Mouse (Mus musculus) E14TG2a.4 (cell line): ENCODE measurements around the gene Tmem82.

ENCODE experiments used
- H3K27me3 ChIP-seq: 2 replicates; pipeline ENCODE4 v1.6.1; 2014; ENCODE audit warnings: low read length, control low read depth; ENCODE audit not compliant: insufficient read depth
- H3K36me3 ChIP-seq: 2 replicates; pipeline ENCODE4 v1.6.1; 2014; ENCODE audit warnings: low read length, control low read depth; ENCODE audit not compliant: insufficient read depth
- H3K4me1 ChIP-seq: replicated peaks from 2 replicates; pipeline ENCODE4 v1.6.1; 2014; ENCODE audit warnings: low read depth, low read length, control low read depth
- H3K4me3 ChIP-seq: replicated peaks from 2 replicates; pipeline ENCODE4 v1.5.1; 2014; ENCODE audit warnings: mild to moderate bottlenecking, low read length
- H3K9me3 ChIP-seq: 2 replicates; pipeline ENCODE4 v1.6.1; 2014; ENCODE audit warnings: low read length, control low read depth
- CTCF ChIP-seq: conservative IDR thresholded peaks from 2 replicates; pipeline ENCODE4 v1.5.1; 2014; ENCODE audit warnings: low read length
- NANOG ChIP-seq: IDR thresholded peaks from 2 replicates; pipeline ENCODE4 v1.6.1; 2014; ENCODE audit warnings: borderline replicate concordance, low read length, mixed read lengths
- POU5F1 ChIP-seq: IDR thresholded peaks from 2 replicates; pipeline ENCODE4 v1.6.1; 2014; ENCODE audit warnings: low read length, borderline replicate concordance

Tmem82 gene

GRCm38 (mm10) chr4:141632111-141632873, 13.9 kb upstream of the Tmem82 start:
- Histone ChIP-seq H3K4me1 (peaks cover 50% of the 10 kb centered on the region), H3K27me3 (no peaks in the 10 kb centered on the region)

GRCm38 (mm10) chr4:141631250-141631649, 12.8 kb upstream of the Tmem82 start:
- Histone ChIP-seq H3K27me3 (no peaks in the 10 kb centered on the region), H3K4me1 (peaks cover 55% of the 10 kb centered on the region), H3K36me3 (peaks cover 32% of the 10 kb centered on the region), H3K9me3 (no peaks in the 10 kb centered on the region), H3K4me3 (peak overlapping the region; percentile 45)
- TF ChIP-seq POU5F1 (no peak), NANOG (no peak), CTCF (no peak)

More at GRCm38 (mm10) chr4:141632111-141632873, 13.9 kb upstream of the Tmem82 start:
- no peaks in the 10 kb centered on the region for H3K9me3 ChIP-seq
- no peak overlapping the region for H3K4me3 ChIP-seq
- H3K36me3 ChIP-seq: peaks cover 32% of the 10 kb centered on the region
- no peak for TF ChIP-seq POU5F1
- TF ChIP-seq NANOG: no peak
- no peak for TF ChIP-seq CTCF

- Histone ChIP-seq H3K27me3 (no peaks in the 10 kb centered on the region), H3K4me1 (peaks cover 61% of the 10 kb centered on the region), H3K4me3 (no peak overlapping the region), H3K36me3 (peaks cover 32% of the 10 kb centered on the region), H3K9me3 (no peaks in the 10 kb centered on the region)
- TF ChIP-seq NANOG: no peak
- no peak for TF ChIP-seq POU5F1
- TF ChIP-seq CTCF: no peak
Measured at GRCm38 (mm10) chr4:141630021-141630420, 11.6 kb upstream of the Tmem82 start.

GRCm38 (mm10) chr4:141628661-141629060, 10.2 kb upstream of the Tmem82 start:
- peak overlapping the region; percentile 26; the same call in 1 of the 2 replicates for H3K4me3 ChIP-seq
- TF ChIP-seq NANOG (no peak), CTCF (no peak), POU5F1 (no peak)
- no peaks in the 10 kb centered on the region for H3K27me3 ChIP-seq

GRCm38 (mm10) chr4:141627502-141627901, 9.1 kb upstream of the Tmem82 start:
- H3K9me3 ChIP-seq: no peaks in the 10 kb centered on the region
- H3K4me3 ChIP-seq: no peak overlapping the region
- TF ChIP-seq CTCF: no peak
- no peak for TF ChIP-seq NANOG
- no peak for TF ChIP-seq POU5F1
- H3K4me1 ChIP-seq: peaks cover 83% of the 10 kb centered on the region
- peaks cover 26% of the 10 kb centered on the region for H3K36me3 ChIP-seq
- no peaks in the 10 kb centered on the region for H3K27me3 ChIP-seq

More at GRCm38 (mm10) chr4:141628661-141629060, 10.2 kb upstream of the Tmem82 start:
- H3K4me1 ChIP-seq: peaks cover 72% of the 10 kb centered on the region
- peaks cover 32% of the 10 kb centered on the region for H3K36me3 ChIP-seq
- no peaks in the 10 kb centered on the region for H3K9me3 ChIP-seq

GRCm38 (mm10) chr4:141625774-141626550, 7.5 kb upstream of the Tmem82 start:
- H3K9me3 ChIP-seq: no peaks in the 10 kb centered on the region
- H3K4me1 ChIP-seq: peaks cover 79% of the 10 kb centered on the region
- peaks cover 16% of the 10 kb centered on the region; the same call in 1 of the 2 replicates for H3K36me3 ChIP-seq
- TF ChIP-seq NANOG (no peak), CTCF (no peak), POU5F1 (no peak)
- no peaks in the 10 kb centered on the region for H3K27me3 ChIP-seq
- 0 out of 2 replicates have a peak overlapping the region, but pooled peaks have one; percentile 1 for H3K4me3 ChIP-seq

GRCm38 (mm10) chr4:141624983-141625773, 6.7 kb upstream of the Tmem82 start:
- Histone ChIP-seq H3K36me3 (peaks cover 9% of the 10 kb centered on the region; the same call in 1 of the 2 replicates), H3K9me3 (no peaks in the 10 kb centered on the region), H3K4me3 (no peak overlapping the region), H3K27me3 (no peaks in the 10 kb centered on the region), H3K4me1 (peaks cover 72% of the 10 kb centered on the region)
- TF ChIP-seq NANOG (no peak), CTCF (peak; percentile 33; the same call in 1 of the 2 replicates)
